Mouse (Mus musculus): ENCODE results near the gene Prrt3.

The Prrt3 gene

DNA sequence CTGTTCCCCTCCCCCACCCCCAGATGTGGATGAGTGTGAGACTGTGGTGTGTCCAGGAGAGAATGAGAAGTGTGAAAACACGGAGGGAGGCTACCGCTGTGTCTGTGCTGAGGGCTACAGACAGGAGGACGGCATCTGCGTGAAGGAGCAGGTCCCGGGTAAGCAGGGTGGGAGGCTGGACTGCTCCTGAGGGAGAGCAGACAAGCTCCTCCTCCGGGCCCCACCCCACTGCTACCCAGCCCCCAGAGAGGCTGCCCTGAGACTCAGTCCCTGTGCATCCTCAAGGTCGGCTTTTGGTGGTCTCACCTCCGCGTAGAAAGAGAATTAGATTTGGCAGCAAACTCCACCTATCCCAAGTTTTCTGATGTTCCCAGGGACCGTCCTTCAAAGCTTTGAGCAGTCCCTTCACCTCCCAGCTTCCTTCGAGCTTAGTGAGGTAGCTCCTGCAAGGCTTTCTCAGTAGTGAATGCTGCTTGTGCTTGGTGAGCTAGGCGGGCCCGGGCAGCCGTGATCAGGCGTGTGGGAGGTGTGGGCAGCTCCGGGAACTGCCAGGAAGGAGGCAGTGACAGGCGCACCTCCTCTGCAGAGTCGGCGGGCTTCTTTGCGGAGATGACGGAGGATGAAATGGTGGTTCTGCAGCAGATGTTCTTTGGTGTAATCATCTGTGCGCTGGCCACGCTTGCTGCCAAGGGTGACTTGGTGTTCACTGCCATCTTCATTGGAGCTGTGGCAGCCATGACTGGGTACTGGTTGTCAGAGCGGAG, 9.4 kb downstream of the Prrt3 start:
- no peak for DNase-seq (ENCODE audit: low read depth, low spot score)

DNA sequence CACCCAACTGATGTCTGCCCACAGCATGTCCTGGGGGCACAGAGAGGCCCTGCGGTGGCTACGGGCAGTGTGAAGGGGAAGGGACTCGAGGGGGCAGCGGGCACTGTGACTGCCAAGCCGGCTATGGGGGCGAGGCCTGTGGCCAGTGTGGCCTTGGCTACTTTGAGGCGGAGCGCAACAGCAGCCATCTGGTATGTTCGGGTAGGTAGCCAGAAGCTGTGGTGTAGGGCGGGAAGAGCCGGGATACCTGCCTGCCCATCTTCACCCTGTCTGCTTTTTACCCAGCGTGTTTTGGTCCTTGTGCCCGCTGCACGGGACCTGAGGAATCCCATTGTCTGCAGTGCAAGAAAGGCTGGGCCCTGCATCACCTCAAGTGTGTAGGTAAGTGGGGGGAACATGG, 12.3 kb downstream of the Prrt3 start:
- no peak for DNase-seq (ENCODE audit: low read depth, low spot score)

DNA sequence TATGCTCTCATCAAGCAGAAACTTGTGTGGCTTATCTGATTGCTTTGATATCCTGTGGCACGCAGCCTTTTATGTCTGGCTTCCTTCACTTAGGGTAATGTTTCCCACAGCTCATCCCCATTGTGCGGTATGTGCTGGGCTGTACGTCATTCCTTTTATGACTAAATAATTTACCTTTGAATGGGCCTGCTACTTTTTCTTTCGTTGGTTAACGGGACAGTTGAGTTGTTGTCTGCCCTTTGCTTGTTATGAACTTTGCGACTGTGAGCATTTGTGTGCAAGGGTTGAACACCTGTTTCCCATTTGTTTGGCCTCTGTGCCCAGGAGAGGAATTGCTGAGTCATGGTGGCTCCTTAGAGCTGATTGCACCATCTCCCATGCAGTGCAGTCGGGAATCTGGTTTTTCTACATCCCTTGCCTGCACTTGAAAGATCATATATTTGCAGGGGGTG, 14.6 kb downstream of the Prrt3 start:
- DNase-seq (ENCODE audit: low read depth, low spot score), result no peak

DNA sequence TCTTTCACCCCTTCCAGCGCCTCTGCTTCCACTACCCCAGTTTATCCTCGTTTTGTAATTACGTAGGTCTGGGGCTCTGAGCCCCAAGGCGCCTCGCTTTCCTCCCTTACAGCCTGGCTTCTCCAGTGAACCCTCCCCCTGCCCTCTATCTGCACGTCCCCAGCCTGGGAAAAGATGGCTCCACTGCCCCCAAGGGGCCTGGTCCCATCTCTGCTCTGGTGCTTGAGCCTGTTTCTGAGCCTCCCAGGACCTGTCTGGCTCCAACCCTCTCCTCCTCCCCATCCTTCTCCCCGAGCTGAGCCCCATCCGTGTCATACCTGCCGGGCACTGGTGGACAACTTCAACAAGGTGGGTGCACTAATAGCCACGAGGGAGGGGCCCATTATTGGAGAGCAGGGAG, 18.0 kb downstream of the Prrt3 start:
- DNase-seq (ENCODE audit: low read depth, low spot score), result no peak

DNA sequence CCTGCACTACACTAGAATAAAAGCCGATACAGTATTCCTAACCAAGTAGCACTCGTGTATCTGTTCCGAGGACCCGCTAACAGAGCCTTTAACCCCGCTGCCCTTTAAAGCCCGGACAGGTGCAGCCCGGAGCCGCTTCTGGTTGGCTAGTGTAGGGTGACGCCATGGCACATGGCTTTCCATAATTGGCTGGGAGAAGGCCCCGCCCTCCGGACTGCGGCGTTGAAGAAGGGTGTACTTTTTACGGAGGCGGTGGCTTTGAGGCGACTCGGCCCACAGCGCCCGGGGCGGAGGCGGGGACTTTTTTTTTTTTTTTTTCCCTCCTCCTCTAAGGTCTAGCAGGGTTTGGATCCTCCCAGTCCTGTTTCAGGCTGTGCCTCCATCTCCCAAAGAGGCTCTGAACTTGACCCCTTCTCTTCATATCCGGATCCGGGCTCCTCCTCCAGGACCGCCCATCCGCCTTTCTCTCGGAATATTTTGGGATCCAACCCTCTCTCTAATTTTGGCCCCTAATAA, 18.6 kb downstream of the Prrt3 start, which contains the start of gene Creld1:
Gene Creld1, plus strand, starts transcription at position 198 of the 516 bp plus-strand sequence.
- peak; percentile 87 for DNase-seq (ENCODE audit: low read depth, low spot score)

DNA sequence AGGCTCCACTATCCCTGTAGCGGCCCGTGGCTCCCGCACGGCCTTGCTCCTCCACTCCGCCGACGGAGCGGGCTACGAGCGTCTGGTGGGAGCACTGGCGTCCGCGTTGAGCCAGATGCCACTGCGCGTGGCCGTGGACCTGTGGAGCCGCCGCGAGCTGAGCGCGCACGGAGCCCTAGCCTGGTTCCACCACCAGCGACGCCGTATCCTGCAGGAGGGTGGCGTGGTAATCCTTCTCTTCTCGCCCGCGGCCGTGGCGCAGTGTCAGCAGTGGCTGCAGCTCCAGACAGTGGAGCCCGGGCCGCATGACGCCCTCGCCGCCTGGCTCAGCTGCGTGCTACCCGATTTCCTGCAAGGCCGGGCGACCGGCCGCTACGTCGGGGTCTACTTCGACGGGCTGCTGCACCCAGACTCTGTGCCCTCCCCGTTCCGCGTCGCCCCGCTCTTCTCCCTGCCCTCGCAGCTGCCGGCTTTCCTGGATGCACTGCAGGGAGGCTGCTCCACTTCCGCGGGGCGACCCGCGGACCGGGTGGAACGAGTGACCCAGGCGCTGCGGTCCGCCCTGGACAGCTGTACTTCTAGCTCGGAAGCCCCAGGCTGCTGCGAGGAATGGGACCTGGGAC, 19.1 kb downstream of the Prrt3 start:
- peak; percentile 49 for DNase-seq (ENCODE audit: low read depth, low spot score)

DNA sequence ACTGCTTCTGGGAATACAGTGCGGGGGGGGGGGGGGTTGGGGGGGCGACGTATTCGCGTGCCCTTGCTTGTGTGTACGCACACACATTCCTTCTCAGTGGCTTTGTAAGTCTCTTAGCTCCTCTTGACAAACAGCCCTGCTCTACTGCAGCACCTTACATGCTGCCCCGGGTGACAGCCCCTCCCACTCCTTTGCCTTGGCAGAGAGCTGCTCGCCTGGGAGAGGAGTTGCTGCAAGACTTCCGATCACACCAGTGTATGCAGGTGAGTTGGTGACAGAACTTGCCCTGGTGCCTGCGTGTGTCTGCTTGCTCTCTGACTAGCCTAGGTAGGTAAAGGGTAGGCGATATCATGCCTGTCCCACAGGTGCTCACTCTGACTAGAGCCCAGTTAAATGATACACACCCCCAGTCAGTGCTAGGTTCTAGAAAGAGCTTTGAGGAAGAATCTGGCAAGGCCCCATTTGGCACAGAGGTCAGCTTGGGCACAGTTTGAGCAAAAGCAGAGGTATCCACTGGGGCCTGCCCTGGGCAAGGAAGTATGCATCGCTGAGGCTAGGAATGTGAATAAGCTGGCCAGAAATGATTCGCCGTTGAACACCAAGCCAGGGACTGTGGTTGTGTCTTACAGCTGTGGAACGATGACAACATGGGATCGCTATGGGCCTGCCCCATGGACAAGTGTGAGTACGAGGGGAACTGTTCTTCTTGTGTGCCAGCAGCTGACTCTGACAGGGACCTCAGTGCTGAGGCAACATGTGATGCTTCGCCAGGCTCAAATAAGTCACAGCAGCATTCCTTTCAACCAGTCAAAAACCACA, 21.0 kb downstream of the Prrt3 start:
- DNase-seq (ENCODE audit: low read depth, low spot score), result no peak

DNA sequence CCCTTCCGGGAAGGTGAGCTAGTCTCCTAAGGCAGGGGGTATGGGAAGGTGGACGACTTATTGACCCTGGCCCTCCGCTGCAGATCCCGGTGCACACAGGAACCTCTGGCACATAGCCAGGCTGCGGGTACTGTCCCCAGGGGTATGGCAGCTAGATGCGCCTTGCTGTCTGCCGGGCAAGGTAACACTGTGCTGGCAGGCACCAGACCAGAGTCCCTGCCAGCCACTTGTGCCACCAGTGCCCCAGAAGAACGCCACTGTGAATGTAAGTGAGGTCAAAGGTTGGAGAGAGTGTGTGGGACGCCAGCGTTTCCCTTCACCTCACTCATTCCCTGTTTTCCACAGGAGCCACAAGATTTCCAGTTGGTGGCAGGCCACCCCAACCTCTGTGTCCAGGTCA, 22.8 kb downstream of the Prrt3 start:
- DNase-seq (ENCODE audit: low read depth, low spot score), result no peak

DNA sequence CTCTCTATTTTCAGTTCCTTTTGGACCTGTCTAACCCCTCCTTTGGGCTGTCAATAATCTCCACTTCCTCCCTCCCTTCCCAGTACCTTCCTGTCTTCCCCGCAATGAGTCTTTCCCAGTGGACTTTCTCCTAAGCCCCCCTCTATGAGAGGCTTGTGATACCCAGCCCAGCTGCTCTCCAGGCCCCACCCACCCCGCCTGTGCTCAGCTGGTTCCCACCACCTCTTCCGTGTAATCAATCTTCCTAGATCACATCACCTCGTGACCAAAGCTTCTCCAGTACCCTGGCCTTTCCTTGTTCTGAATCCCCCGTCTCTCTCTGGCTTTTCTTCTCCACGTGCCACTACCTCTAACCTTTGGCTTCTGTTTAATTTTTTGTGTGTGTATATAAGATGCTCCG, 24.4 kb downstream of the Prrt3 start:
- DNase-seq (ENCODE audit: low read depth, low spot score), result no peak

DNA sequence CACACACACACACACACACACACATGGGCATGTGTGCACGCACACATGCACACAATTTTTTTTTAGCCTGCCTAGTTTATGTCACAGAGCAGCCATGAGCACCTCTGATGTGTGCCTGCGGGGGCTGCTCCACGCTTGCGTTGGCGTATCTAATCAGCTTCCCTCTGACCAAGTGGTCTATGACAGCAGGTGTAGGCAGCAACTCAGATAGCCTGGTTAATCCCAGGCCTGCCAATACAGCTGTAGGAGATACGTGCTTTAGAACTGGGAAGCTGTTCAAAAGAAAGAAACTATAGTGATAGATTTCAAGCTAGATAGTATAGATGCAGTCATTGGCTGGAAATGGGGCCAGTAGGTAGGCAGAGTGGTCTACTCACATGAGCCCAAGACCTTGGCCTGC, 28.0 kb downstream of the Prrt3 start:
- no peak for DNase-seq (ENCODE audit: low read depth, low spot score)

DNA sequence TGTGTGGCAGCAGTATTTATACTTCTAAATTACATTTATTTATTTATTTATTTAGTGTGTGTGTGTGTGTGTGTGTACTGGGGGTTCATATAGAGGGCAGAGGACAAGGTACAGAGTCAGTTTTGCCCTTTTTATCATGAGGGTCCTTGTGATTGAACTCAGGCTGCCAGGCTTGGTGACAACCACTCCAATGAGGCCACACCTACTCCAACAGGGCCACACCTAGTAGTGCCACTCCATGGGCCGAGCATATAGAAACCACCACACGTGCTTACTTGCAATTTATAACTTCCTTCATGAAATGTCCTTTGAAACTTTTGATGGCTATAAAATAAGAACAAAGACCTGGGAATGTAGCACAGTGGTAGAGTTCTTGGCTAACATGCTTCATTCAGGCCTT, 28.5 kb downstream of the Prrt3 start:
- DNase-seq (ENCODE audit: low read depth, low spot score), result no peak

DNA sequence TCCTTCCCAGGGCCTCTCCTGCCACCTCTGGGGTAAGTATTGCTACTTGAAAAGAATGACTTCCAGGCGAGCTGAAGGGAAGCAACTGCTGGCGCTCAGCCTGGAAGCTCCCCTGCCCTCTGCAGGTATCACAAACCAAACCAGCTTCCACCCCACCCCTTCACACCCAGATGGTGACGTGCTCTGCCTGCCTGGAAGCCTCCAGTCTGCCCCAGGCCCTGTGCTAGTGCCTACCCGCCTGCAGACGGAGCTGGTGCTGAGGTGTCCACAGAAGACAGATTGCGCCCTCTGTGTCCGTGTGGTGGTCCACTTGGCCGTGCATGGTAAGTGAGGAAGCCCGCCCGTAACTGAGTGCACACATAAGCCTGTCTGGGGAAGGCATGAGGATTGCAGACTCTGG, 29.7 kb downstream of the Prrt3 start:
- no peak for DNase-seq (ENCODE audit: low read depth, low spot score)

DNA sequence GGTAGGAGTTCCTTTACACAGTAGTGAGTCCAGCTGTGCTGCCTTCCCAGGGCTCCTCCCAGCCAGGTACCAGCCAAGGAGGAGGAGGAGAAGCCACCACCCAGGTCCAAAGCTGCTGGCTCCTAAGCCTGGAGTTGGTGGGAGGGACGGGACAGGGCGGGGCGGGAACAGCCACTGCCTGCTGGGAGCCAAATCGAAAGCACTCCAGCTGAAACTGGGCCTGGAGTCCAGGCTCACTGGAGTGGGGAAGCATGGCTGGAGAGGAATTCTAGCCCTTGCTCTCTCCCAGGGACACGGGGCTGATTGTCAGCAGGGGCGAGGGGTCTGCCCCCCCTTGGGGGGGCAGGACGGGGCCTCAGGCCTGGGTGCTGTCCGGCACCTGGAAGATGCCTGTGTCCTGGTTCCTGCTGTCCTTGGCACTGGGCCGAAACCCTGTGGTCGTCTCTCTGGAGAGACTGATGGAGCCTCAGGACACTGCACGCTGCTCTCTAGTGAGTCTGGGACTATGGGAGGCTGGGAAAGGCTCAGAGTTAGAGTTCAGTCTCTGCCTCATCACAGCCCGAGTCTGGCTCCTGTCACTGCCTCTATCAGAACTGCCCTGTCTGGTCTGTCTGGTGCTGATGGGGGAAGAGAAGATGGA, 30.3 kb downstream of the Prrt3 start, which contains the start of gene Il17rc:
Gene Il17rc, plus strand, starts transcription at position 131 of the 640 bp plus-strand sequence.
- no peak for DNase-seq (ENCODE audit: low read depth, low spot score)

DNA sequence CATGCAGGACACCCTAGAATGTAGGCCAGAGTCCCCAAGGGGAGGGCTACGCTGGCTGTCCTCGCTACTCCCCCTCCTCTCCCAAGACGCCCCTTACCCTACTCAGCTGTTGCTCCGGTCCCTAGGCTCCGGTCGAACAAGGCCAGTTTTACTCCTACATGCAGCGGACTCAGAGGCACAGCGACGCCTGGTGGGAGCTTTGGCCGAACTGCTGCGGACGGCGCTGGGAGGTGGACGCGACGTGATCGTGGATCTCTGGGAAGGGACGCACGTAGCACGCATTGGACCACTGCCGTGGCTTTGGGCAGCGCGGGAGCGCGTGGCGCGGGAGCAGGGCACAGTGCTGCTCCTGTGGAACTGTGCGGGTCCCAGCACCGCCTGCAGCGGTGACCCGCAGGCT, 32.3 kb downstream of the Prrt3 start:
- peak; percentile 70 for DNase-seq (ENCODE audit: low read depth, low spot score)

DNA sequence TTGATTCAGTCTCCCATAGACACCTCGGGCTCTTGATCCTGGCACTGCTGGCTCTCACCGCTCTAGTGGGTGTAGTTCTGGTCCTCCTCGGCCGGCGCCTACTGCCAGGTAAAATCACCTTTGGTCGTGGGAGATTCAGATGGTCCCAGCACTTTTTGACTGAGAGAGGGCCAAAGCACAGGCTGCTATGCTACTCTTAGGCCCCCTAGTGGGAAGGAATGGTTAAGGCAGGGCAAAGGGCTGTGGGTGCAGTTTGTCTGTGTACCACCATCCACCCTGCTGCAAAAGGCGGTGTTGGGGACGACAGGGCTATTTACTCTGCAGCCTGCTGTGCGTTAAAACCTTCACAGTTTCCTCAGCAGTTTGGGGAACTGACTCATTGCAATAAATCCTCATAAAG, 32.7 kb downstream of the Prrt3 start:
- peak; percentile 45 for DNase-seq (ENCODE audit: low read depth, low spot score)

DNA sequence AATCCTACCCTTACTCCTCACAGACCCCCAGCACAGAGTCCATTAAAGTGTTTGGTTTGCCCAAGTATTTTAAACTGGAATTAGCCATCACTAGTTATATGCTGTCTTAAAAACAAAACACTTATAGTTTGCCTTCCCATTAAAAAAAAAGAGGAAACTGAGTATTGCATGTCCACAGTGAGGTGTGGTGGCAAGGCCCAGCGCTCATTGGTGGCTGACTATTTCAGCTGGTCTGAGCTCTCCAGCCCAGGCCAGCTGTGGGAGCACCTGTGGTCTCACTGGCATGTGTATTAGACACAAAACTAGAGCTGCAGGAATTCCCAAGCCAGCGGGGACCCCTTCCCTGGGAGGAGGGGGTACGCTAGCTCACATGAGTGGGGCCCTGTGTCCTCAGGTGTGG, 33.2 kb downstream of the Prrt3 start:
- DNase-seq (ENCODE audit: low read depth, low spot score), result no peak

DNA sequence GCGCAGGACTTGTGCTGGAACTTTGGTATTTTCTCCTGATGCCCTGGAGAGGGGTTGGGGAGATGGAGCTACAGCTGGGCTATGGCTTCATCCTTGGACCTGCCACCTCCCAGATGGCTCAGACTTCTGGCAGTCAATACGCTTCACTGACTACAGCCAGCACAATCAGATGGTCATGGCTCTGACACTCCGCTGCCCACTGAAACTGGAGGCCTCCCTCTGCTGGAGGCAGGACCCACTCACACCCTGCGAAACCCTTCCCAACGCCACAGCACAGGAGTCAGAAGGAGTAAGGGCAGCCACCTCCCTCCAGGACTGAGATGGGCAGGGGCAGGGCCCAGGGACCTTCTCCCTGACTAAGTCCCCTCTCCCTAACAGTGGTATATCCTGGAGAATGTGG, 36.1 kb downstream of the Prrt3 start:
- DNase-seq (ENCODE audit: low read depth, low spot score), result peak; percentile 28

DNA sequence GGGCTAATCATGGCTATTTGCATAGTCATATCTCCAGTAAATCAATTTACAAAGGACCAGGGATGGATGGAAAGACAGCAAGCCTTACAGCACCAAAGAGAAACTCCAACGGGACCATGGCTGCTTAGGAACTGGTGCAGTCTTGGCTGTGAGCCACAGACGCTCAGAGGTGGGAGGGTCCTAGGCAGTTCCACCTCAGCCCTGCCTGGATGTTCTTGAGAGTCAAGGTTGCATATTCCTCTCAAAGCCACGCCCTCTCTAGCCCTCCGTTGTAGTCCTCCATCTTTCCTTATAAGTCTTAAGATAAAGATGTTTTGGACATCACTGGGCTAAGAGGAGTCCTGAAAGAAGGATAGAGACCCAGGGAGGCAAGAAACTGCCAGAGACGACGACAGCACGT, 37.7 kb downstream of the Prrt3 start:
- no peak for DNase-seq (ENCODE audit: low read depth, low spot score)

DNA sequence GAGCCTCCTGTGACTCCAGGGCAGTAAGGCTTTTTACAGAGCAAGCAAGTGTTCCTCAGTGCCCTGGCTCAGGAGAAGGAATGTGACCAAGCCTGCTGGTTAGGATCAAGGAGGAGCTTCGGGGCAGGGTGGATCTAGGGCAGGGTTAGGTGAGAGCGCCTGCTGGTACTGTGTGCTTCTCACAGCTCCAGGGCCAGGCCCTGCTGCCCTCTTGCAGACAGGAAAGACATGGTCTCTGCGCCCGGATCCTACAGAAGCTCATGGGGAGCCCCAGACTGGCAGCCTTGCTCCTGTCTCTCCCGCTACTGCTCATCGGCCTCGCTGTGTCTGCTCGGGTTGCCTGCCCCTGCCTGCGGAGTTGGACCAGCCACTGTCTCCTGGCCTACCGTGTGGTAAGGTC, 43.1 kb downstream of the Prrt3 start:
- DNase-seq (ENCODE audit: low read depth, low spot score), result no peak

DNA sequence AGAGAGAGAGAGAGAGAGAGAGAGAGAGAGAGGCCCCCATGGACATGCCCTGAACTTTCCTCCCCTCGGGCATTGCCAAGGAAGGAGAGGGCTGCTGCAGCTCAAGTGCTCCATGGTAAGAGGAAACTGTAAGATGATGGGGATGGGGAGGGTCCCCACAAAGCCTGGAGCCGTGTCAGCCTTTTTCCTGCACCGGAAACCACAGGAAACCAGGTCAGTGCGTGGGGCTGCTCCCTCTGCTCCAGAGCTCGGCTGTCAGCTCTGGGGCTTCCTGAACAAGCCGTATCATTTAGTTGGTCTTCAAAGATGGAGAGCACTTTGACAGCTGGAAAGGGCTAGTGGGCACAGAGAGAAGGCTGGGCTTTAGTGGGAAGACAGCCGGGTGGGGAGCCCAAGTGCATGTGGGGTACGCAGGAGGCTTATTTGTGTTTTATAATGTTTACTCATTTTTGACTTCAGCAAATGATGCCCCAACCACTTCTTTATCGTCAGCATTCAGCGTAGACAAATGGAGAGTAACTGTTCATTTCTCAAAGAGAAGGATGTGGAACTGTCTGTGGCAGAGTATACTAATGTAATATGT, 43.7 kb downstream of the Prrt3 start, which contains the start of gene Il17re:
Gene Il17re, plus strand, starts transcription at position 533 of the 583 bp plus-strand sequence.
- DNase-seq (ENCODE audit: low read depth, low spot score), result no peak

DNA sequence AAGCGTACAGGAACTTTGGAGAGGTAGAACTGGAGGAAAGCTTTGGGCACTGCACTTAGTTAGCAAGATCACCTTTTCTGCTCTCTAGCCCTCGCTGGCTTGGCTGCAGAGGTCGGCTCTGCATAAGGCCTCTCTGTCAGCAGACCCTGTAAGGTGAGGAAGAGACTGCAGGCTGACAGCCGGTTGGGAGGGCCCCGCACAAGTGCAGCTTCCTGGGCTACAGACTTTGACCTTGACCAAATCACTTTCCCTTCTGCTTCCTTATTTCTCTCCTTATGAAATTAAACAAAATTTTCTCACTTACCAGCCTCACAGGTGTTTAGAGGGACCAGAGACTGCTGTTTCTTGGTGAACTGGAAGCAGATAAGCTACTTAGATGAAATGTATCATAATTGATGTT, 46.7 kb downstream of the Prrt3 start:
- no peak for DNase-seq (ENCODE audit: low read depth, low spot score)

Measured in retina, postnatal 7 days (tissue).